Mouse (Mus musculus) hindbrain, embryonic 15.5 days (tissue): Measurements from ENCODE around the gene Dhx30. TPM values are rescaled to one million over a fixed set of nuclear protein-coding genes. Genes with fewer than 3 reads are reported as not detected.
"Not testable (repeated sequence)": the region's sequence is repeated elsewhere in the genome, so short reads cannot be mapped to it uniquely, and the experiment has no call there.

Experiments used
- ATAC-seq: fragments of 200-750 bp; cut with Nextera tagmentation; 2 replicates; pipeline ENCODE4 v1.8.0; 2017; ENCODE audit warnings: low read depth, moderate number of reproducible peaks, moderate TSS enrichment; ENCODE audit not compliant: low FRiP score
- H3K27ac ChIP-seq: fragments of 300-500 bp; sonication (generic); replicated peaks from 2 replicates; pipeline ENCODE4 v1.5.1; 2015; ENCODE audit warnings: mild to moderate bottlenecking, inconsistent platforms
- H3K27me3 ChIP-seq: fragments of 300-500 bp; sonication (generic); 2 replicates; pipeline ENCODE4 v1.6.1; 2015; ENCODE audit warnings: control low read depth, inconsistent platforms
- H3K36me3 ChIP-seq: fragments of 300-500 bp; sonication (generic); 2 replicates; pipeline ENCODE4 v1.6.1; 2015; ENCODE audit warnings: control low read depth, inconsistent platforms
- H3K4me1 ChIP-seq: fragments of 300-500 bp; sonication (generic); replicated peaks from 2 replicates; pipeline ENCODE4 v1.6.1; 2015; ENCODE audit warnings: control low read depth, inconsistent platforms
- H3K4me2 ChIP-seq: fragments of 300-500 bp; sonication (generic); 2 replicates; pipeline ENCODE4 v1.6.1; 2015; ENCODE audit warnings: moderate library complexity, mild to moderate bottlenecking, inconsistent platforms
- H3K4me3 ChIP-seq: fragments of 300-500 bp; sonication (generic); 2 replicates; pipeline ENCODE4 v1.5.1; 2015; ENCODE audit warnings: mild to moderate bottlenecking, inconsistent platforms
- H3K9ac ChIP-seq: fragments of 300-500 bp; sonication (generic); 2 replicates; pipeline ENCODE4 v1.6.1; 2015; ENCODE audit warnings: inconsistent platforms
- H3K9me3 ChIP-seq: fragments of 300-500 bp; sonication (generic); 2 replicates; pipeline ENCODE4 v1.6.1; 2016; ENCODE audit warnings: control low read depth, inconsistent platforms
- WGBS: fragments of 180-500 bp; shearing (Covaris S2); methylation state at CpG from one replicate; pipeline ENCODE4 v1.1.7; 2015; 5-methylcytosine and 5-hydroxymethylcytosine counted together
- polyA plus RNA-seq: library from polyadenylated mRNA; unstranded; fragments of >200 nt; fragmentation: Nextera tagmentation; extraction: Ambion mirVana; gene quantifications from 2 replicates; pipeline ENCODE4 v1.2.1, GENCODE M21; 2015

Gene Dhx30
- polyA plus RNA-seq = 168 and 179 TPM in 2 replicates

DNA sequence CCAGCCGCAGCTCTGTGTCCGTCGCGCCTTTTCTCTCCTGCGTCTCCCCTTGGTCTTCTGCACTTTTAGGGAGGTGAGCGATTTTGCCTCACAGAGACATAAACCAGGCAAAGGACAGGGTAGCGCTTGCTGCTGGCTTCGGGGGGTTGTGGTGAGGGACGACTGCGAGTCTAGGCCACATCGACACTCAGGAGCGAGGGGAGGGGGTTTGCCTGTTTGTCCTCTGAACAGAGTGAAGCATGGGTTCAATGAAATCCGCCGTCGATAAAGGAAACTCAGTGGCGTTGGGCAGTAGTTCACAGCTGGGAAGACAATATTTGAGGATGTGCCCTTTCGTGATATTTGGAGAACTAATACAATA is at the start of gene Dhx30:
Gene Dhx30 (minus strand): TSS at position 52 of the 361 bp plus-strand sequence.
- ATAC-seq = peak; percentile 27; the same call in 1 of the 2 replicates

DNA sequence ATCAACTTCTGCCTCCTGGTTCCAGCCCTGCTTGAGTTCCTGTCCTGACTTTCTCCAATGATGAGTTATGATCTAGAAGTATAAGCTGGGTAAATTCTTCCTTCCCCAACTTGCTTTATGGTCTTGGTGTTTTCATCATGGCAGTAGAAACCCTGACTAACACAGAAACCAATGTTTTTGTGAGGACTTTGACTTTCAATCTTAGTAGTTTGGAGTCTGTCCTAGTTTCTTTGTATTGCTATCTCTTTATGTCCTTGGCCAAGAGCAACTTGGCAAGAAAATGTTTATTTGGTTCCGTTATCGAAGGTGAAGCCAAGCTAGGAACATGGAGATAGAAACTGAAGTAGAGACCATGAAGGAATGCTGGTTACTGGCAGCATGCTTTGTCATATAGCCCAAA is 45.4 kb upstream of the Dhx30 start:
- WGBS = 93% methylated on average over 2 of the region's 2 CpGs
- Histone ChIP-seq H3K36me3 (peaks cover 50% of the 10 kb centered on the region), H3K4me2 (no peak overlapping the region), H3K27me3 (no peaks in the 10 kb centered on the region), H3K27ac (no peak overlapping the region), H3K9ac (no peak overlapping the region), H3K4me3 (no peak overlapping the region), H3K9me3 (no peaks in the 10 kb centered on the region), H3K4me1 (no peaks in the 10 kb centered on the region)
- ATAC-seq = no peak

More for the DNA sequence above, at the start of gene Dhx30:
- Histone ChIP-seq H3K9me3 (no peaks in the 10 kb centered on the region), H3K9ac (peak within 1 kb of the TSS; percentile 82), H3K27me3 (no peaks in the 10 kb centered on the region), H3K4me3 (peak within 1 kb of the TSS; percentile 91), H3K4me2 (peak within 1 kb of the TSS; percentile 68), H3K4me1 (peaks cover 24% of the 10 kb centered on the region), H3K36me3 (peaks cover 21% of the 10 kb centered on the region), H3K27ac (peak within 1 kb of the TSS; percentile 96)
- 1% methylated on average over 16 of the region's 17 CpGs for WGBS

DNA sequence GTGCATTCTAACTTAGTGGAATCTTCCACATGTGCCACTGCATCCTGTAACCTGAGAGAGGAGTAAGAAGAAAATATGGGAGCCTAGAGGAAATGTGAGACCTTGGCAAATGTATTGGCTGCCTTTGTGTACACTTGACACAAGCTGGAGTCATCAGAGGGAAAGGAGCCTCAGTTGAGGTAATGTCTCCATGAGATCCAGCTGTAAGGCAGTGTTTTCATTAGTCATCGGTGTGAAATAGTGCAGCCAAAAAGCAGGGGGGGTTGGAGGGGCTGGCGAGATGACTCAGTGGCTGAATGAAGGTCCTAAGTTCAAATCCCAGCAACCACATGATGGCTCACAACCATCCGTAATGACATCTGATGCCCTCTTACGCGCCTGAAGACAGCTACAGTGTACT is 44.8 kb upstream of the Dhx30 start:
- 91% methylated on average over 5 of the region's 5 CpGs for WGBS
- no peaks in the 10 kb centered on the region for H3K9me3 ChIP-seq
- H3K4me3 ChIP-seq = no peak overlapping the region
- no peak overlapping the region for H3K27ac ChIP-seq
- H3K4me1 ChIP-seq = no peaks in the 10 kb centered on the region
- peaks cover 50% of the 10 kb centered on the region for H3K36me3 ChIP-seq
- no peak overlapping the region for H3K9ac ChIP-seq
- no peak overlapping the region for H3K4me2 ChIP-seq
- H3K27me3 ChIP-seq = no peaks in the 10 kb centered on the region
- ATAC-seq = no peak

DNA sequence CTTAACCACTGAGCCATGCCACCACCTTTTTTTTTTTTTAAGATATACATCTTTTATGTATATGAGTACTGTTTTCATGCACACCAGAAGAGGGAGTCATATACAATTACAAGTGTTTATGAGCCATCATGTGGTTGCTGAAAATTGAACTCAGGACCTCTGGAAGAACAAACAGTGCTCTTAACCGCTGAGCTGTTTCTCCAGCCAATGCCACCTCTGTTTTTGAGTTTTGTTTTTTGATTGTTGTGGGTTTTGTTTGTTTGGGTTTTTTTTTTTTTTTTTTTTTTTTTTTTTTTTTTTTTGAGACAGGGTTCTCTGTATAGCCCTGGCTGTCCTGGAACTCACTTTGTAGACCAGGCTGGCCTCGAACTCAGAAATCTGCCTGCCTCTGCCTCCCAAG is 42.9 kb upstream of the Dhx30 start:
- 94% methylated on average over 2 of the region's 2 CpGs for WGBS
- peaks cover 45% of the 10 kb centered on the region for H3K36me3 ChIP-seq

DNA sequence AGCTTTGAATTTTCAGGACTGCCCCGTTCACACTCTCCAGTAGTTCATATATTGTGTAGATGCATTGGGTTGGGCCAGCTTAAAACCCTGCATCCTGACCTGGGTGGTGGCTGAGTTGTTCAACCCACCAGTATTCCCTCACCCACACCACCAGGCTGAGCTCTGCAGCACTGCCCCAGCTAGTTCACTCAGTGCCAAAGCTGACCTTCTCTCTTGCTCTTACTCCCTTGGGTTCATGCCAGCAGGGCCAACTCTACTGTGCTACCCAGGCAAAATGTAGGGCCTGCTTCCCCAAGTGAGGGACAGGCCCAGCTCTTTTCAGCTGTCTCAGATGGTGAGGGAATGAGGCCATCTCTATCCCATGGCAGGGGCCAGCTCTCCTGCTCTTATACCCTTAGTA is 41.4 kb upstream of the Dhx30 start:
- Histone ChIP-seq H3K36me3 (peaks cover 42% of the 10 kb centered on the region), H3K9me3 (no peaks in the 10 kb centered on the region), H3K4me1 (no peaks in the 10 kb centered on the region), H3K4me3 (no peak overlapping the region), H3K27ac (no peak overlapping the region), H3K4me2 (no peak overlapping the region), H3K9ac (no peak overlapping the region), H3K27me3 (no peaks in the 10 kb centered on the region)
- no peak for ATAC-seq
- WGBS = 100% methylated on average over 1 of the region's 1 CpGs

More for the DNA sequence above, 42.9 kb upstream of the Dhx30 start:
- not testable (repeated sequence) for H3K27me3 ChIP-seq, H3K4me2 ChIP-seq, H3K27ac ChIP-seq, H3K4me3 ChIP-seq, ATAC-seq, H3K9ac ChIP-seq, H3K9me3 ChIP-seq, H3K4me1 ChIP-seq

DNA sequence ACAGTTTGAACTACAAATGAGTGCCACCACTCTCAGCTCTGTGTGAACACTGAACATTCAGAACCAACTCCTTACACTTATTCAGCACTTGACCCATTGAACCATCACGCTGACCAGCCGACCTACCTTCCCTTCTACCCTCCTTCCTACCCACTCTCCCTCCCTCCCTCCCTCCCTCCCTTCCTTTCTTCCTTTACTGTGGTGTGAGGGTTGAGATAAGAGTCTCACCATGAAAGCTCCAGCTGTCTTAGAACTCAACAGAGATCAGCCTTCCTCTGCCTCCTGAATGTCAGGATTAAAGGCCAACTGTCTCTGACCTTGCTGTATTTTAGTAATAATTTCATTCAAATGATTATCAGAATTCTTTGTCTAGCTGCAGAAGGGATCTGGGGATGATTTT is 31.0 kb upstream of the Dhx30 start:
- H3K36me3 ChIP-seq = peaks cover 59% of the 10 kb centered on the region

DNA sequence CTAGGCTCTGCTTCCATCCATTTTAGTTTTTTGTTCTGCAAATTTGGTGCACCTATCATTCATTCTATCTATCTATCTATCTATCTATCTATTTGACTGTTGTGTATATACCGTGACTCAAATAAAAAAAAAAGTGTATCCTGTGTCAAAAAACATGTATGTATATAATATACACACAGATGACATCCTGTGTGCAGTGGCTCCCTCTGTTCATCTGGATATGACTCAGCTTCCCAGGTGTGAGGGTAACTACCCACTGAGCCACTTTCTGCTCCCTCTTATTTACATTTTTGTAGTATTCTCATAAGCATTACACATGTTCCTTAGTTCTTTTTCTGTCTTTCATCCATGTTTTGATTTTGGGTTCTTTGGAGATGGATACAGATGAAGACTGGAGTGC is 24.5 kb upstream of the Dhx30 start:
- Histone ChIP-seq H3K9ac (no peak overlapping the region), H3K4me1 (no peaks in the 10 kb centered on the region), H3K36me3 (peaks cover 46% of the 10 kb centered on the region), H3K4me2 (no peak overlapping the region), H3K4me3 (no peak overlapping the region), H3K27me3 (no peaks in the 10 kb centered on the region), H3K9me3 (no peaks in the 10 kb centered on the region), H3K27ac (no peak overlapping the region)
- 98% methylated on average over 1 of the region's 1 CpGs for WGBS
- ATAC-seq = no peak

More for the DNA sequence above, 31.0 kb upstream of the Dhx30 start:
- Histone ChIP-seq H3K27ac (no peak overlapping the region), H3K9ac (no peak overlapping the region), H3K4me2 (no peak overlapping the region), H3K4me1 (no peaks in the 10 kb centered on the region), H3K9me3 (no peaks in the 10 kb centered on the region), H3K4me3 (no peak overlapping the region), H3K27me3 (no peaks in the 10 kb centered on the region)
- WGBS = 88% methylated on average over 2 of the region's 2 CpGs
- no peak for ATAC-seq

DNA sequence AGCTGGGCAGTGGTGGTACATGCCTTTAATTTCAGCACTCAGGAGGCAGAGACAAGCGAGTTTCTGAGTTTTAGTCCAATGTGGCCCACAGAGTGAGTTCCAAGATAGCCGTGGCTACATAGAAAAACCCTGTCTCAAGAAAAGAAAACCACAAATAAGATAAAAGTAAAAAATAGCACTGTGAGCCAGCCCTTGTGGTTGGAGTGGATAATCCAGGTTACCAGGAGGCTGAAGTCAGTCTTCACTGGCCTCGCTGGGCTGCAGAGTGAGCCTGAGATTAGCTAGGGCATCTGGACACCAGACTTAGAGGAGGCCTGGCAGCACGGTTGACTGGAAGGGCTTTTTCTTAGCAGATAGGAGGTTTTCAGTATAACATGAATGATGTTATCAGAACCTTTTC is 21.5 kb upstream of the Dhx30 start:
- Histone ChIP-seq H3K27me3 (no peaks in the 10 kb centered on the region), H3K36me3 (peaks cover 39% of the 10 kb centered on the region), H3K27ac (no peak overlapping the region), H3K9me3 (no peaks in the 10 kb centered on the region), H3K4me3 (no peak overlapping the region), H3K4me2 (no peak overlapping the region), H3K9ac (no peak overlapping the region), H3K4me1 (peaks cover 11% of the 10 kb centered on the region)
- 92% methylated on average over 4 of the region's 4 CpGs for WGBS
- no peak for ATAC-seq

DNA sequence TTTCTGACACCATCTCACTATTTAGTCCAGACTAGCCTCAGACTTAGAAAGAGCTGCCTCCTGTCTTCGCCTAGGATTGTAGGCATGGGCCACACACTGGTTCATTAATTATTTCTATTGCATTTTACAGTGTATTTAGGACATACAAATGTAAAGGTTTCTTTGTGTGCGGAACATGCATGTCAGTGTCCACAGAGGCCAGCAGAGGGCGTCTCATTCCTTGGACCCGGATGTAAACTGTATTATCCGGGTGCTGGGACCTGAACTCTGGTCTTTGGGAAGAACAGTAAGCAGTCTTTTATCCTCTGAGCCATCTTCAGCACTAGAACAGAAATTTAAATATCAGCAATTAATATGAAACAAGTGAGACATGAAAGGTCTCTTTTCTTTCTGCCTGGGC is 16.5 kb upstream of the Dhx30 start:
- Histone ChIP-seq H3K4me1 (peaks cover 35% of the 10 kb centered on the region), H3K4me3 (no peak overlapping the region), H3K36me3 (peaks cover 10% of the 10 kb centered on the region), H3K27me3 (no peaks in the 10 kb centered on the region), H3K9me3 (no peaks in the 10 kb centered on the region), H3K9ac (no peak overlapping the region), H3K4me2 (peak overlapping the region; percentile 64), H3K27ac (no peak overlapping the region)
- no peak for ATAC-seq
- 82% methylated on average over 5 of the region's 5 CpGs for WGBS

DNA sequence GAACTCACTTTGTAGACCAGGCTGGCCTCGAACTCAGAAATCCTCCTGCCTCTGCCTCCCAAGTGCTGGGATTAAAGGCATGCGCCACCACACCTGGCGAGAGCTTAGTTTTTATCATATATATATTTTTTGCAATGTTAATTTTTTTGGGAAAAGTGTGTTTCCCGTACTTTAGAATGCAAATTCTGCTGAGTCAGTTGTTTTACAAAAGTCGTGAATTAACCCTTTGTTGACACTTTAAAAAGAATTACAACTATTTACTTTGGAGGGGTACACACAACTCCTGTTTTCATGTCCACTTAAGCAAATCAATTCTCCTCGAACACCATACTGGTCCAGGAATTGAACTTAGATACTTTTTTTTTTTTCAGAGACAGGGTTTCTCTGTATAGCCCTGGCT is 15.3 kb upstream of the Dhx30 start:
- peak overlapping the region; percentile 64 for H3K4me2 ChIP-seq
- peaks cover 9% of the 10 kb centered on the region for H3K36me3 ChIP-seq
- peak overlapping the region; percentile 65 for H3K4me3 ChIP-seq
- H3K27me3 ChIP-seq = no peaks in the 10 kb centered on the region
- no peaks in the 10 kb centered on the region for H3K9me3 ChIP-seq
- no peak overlapping the region for H3K9ac ChIP-seq
- no peak for ATAC-seq
- 63% methylated on average over 6 of the region's 6 CpGs for WGBS
- H3K27ac ChIP-seq = no peak overlapping the region
- peaks cover 35% of the 10 kb centered on the region for H3K4me1 ChIP-seq

DNA sequence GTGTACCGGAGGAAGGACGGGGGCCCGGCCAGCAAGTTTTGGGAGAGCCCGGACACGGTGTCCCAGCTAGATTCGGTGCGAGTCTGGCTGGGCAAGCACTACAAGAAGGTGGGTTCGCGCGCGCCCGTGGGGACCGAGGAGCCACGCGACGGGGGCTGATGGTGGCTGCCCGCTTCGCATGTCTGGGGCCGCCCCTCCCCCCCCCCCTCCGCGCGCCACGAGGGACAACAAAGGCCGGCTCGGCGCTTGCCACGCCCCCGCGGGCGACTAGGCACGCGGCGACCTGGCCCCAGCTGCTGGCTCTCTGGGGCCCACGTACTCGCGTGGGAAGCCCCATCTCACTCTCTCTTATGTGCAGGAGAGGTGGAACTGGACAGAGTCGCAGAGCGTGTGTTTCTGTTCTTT is 14.6 kb upstream of the Dhx30 start:
- Histone ChIP-seq H3K4me2 (peak overlapping the region; percentile 64), H3K9ac (peak overlapping the region; percentile 75), H3K4me1 (peaks cover 35% of the 10 kb centered on the region), H3K27ac (peak overlapping the region; percentile 91), H3K9me3 (no peaks in the 10 kb centered on the region), H3K36me3 (peaks cover 5% of the 10 kb centered on the region), H3K4me3 (peak overlapping the region; percentile 65), H3K27me3 (no peaks in the 10 kb centered on the region)
- ATAC-seq = peak; percentile 81
- WGBS = 0% methylated on average over 30 of the region's 38 CpGs

DNA sequence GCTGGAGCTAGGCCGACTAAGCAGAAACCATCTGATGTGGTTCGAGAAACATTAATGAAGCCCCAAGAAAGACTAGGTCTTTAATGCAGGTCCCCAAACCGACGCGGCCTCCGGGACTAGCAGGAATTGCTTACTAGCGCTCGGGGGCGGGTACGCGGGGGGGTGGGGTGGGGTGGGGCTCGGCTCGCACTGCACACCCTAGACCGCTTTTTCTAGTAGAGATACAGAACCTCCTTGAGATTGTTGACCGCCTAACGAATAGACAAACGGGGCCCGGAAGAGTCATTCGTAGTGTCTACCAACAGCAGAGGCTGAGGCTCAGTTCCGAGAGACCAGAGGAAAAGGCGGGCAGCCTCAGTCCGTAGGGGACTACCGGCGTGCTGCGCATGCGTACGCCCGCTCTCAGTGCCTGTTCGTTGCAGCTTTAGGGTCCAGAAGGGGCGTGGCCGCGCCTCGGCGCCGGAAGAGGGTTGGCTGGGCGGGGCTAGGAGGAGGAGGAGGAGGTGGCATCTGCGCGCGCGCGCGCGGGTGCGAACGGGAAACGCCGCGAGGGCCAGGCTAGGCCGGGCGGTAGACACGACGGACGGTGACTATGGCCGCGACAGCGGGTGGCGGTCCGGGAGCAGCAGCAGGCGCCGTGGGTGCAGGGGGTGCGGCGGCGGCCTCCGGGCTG is 14.0 kb upstream of the Dhx30 start:
- H3K4me2 ChIP-seq = peak overlapping the region; percentile 64
- no peaks in the 10 kb centered on the region for H3K9me3 ChIP-seq
- peak; percentile 97 for ATAC-seq
- peak overlapping the region; percentile 91 for H3K27ac ChIP-seq
- H3K36me3 ChIP-seq = peaks cover 3% of the 10 kb centered on the region; the same call in 1 of the 2 replicates
- no peaks in the 10 kb centered on the region for H3K27me3 ChIP-seq
- H3K4me1 ChIP-seq = peaks cover 35% of the 10 kb centered on the region
- under 1% methylated on average over 58 of the region's 64 CpGs for WGBS
- peak overlapping the region; percentile 75 for H3K9ac ChIP-seq
- peak overlapping the region; percentile 65 for H3K4me3 ChIP-seq
